Mouse (Mus musculus): ENCODE measurements around the gene Ppp1r16b. TPM values are rescaled to one million over a fixed set of nuclear protein-coding genes. Genes with fewer than 3 reads are reported as not detected.
A peak's percentile ranks its signal among the peaks of the same experiment; 100 is the strongest.

Gene Ppp1r16b
- polyA plus RNA-seq, 1 experiment from 2014 or later, result 4.4 TPM

- Histone ChIP-seq H3K27me3 (ENCODE audit: low read depth, poor library complexity, severe bottlenecking) (no peaks in the 10 kb centered on the region), H3K36me3 (peaks cover 47% of the 10 kb centered on the region), H3K9me3 (replicated peaks) (no peaks in the 10 kb centered on the region), H3K27ac (no peak overlapping the region), H3K4me3 (0 out of 2 replicates have a peak overlapping the region, but pooled peaks have one; percentile 85), H3K4me1 (peaks cover 57% of the 10 kb centered on the region)
- WGBS, result 48% methylated on average over 11 of the region's 11 CpGs
- DNase-seq (ENCODE audit: low spot score), result no peak
These were observed 106.0 kb downstream of the Ppp1r16b start for GRCm38 (mm10) chr2:158771066-158771763.

DNA sequence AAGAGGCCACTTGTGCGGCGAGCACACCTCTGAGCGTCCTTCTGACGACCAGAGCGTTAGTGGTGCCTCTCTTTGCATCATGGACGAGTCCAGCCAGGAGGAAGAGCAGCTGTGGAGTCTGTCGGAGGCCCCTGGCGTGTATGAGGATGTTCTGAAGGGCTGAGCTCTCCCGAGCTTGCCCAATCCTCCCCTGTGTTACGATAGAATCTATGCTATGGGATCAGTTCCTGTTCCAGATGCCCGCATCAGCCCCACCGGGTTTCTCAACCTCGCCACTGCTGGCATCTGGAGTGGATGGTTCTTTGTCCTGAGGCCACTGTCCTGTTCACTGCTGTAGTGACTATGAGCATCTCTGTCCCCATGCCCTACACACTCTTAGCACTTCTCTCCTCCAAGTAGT is 107.6 kb downstream of the Ppp1r16b start:
- peaks cover 69% of the 10 kb centered on the region for H3K4me1 ChIP-seq
- no peak for DNase-seq (ENCODE audit: low spot score)
- H3K9me3 ChIP-seq (replicated peaks), result no peaks in the 10 kb centered on the region
- WGBS, result 91% methylated on average over 13 of the region's 13 CpGs
- no peak overlapping the region for H3K27ac ChIP-seq
- peaks cover 56% of the 10 kb centered on the region for H3K36me3 ChIP-seq
- H3K4me3 ChIP-seq, result no peak overlapping the region
- H3K27me3 ChIP-seq (ENCODE audit: low read depth, poor library complexity, severe bottlenecking), result no peaks in the 10 kb centered on the region

GRCm38 (mm10) chr2:158774886-158775285 is 109.7 kb downstream of the Ppp1r16b start:
- H3K4me3 ChIP-seq, result no peak overlapping the region
- H3K27me3 ChIP-seq (ENCODE audit: low read depth, poor library complexity, severe bottlenecking), result no peaks in the 10 kb centered on the region
- H3K36me3 ChIP-seq, result peaks cover 74% of the 10 kb centered on the region
- no peak overlapping the region for H3K27ac ChIP-seq
- WGBS, result 82% methylated on average over 8 of the region's 8 CpGs
- no peaks in the 10 kb centered on the region for H3K9me3 ChIP-seq (replicated peaks)
- no peak for DNase-seq (ENCODE audit: low spot score)
- peaks cover 59% of the 10 kb centered on the region for H3K4me1 ChIP-seq

- no peaks in the 10 kb centered on the region for H3K9me3 ChIP-seq (replicated peaks)
- no peaks in the 10 kb centered on the region for H3K27me3 ChIP-seq (ENCODE audit: low read depth, poor library complexity, severe bottlenecking)
- H3K36me3 ChIP-seq, result peaks cover 88% of the 10 kb centered on the region
- no peak overlapping the region for H3K4me3 ChIP-seq
- DNase-seq (ENCODE audit: low spot score), result no peak
- WGBS, result 93% methylated on average over 4 of the region's 4 CpGs
- H3K27ac ChIP-seq, result no peak overlapping the region
- peaks cover 42% of the 10 kb centered on the region for H3K4me1 ChIP-seq
These were observed 111.5 kb downstream of the Ppp1r16b start for GRCm38 (mm10) chr2:158776716-158777115.

DNA sequence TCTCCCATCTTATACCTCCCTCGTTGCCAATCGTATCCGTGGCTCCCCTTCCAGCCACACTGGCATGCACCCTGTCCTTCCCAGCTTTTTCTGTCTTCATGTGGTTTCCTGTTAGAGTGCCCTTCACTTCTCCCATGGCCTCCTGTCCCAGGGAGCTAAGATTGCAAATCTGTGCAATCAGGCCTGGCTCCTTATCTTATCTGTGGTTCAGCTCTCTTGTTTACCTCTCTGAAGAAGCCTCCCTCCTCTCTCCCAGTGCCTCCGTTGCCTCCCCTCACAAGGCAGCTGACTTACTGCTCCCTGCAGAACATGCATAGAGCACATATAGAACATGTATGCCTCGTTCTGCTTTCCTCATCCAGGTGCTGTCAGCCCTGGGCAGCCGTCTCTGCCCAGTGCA is 112.3 kb downstream of the Ppp1r16b start:
- Histone ChIP-seq H3K36me3 (peaks cover 86% of the 10 kb centered on the region), H3K9me3 (replicated peaks) (no peaks in the 10 kb centered on the region), H3K27ac (no peak overlapping the region), H3K27me3 (ENCODE audit: low read depth, poor library complexity, severe bottlenecking) (no peaks in the 10 kb centered on the region), H3K4me3 (no peak overlapping the region), H3K4me1 (peaks cover 34% of the 10 kb centered on the region)
- DNase-seq (ENCODE audit: low spot score), result no peak
- WGBS, result 69% methylated on average over 6 of the region's 6 CpGs

DNA sequence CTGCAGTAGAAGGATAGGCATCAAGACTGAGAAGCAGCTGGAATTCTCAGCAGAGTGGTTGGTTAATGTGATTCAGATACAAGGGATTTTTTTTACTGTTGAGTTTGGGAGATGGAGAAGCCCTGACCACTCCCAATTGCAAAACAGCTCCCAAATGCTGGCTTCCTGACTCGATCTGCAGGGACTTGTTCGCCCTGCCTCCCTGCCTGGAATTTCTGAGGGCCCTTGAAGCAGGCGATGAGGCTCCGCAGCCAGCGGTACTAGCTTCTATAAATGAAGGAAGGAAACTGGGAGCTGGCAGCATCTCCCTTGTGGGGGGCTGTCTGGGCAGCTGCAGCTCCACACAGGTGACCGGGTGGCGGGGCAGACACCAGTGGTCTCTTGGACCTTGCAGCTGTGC is 113.2 kb downstream of the Ppp1r16b start:
- Histone ChIP-seq H3K4me1 (peaks cover 31% of the 10 kb centered on the region), H3K36me3 (peaks cover 86% of the 10 kb centered on the region), H3K9me3 (replicated peaks) (no peaks in the 10 kb centered on the region), H3K27me3 (ENCODE audit: low read depth, poor library complexity, severe bottlenecking) (no peaks in the 10 kb centered on the region), H3K27ac (no peak overlapping the region), H3K4me3 (no peak overlapping the region)
- WGBS, result 76% methylated on average over 7 of the region's 7 CpGs
- DNase-seq (ENCODE audit: low spot score), result no peak

DNA sequence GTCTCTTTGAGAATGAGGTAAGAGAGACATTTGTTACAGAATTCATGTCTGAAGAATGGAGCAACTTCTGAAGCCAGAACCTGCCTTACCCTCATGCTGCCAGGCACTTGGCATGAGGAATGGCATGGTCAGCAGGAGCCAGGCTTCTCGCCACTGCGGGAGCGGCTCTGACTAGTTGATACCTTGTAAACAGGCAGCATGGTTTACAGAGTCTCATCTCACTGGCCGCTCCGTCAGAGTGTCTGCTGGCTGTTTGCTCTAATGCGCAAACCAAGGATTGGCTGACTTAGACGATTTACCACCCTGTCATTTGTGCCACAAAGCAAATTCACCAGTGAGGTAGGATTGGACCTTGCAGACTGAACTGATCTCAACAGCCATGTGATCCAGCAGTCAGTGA is 115.9 kb downstream of the Ppp1r16b start:
- no peak for DNase-seq (ENCODE audit: low spot score)
- H3K4me1 ChIP-seq, result peaks cover 18% of the 10 kb centered on the region
- H3K27me3 ChIP-seq (ENCODE audit: low read depth, poor library complexity, severe bottlenecking), result no peaks in the 10 kb centered on the region
- no peak overlapping the region for H3K27ac ChIP-seq
- no peak overlapping the region for H3K4me3 ChIP-seq
- 93% methylated on average over 7 of the region's 7 CpGs for WGBS
- peaks cover 90% of the 10 kb centered on the region for H3K36me3 ChIP-seq
- no peaks in the 10 kb centered on the region for H3K9me3 ChIP-seq (replicated peaks)

DNA sequence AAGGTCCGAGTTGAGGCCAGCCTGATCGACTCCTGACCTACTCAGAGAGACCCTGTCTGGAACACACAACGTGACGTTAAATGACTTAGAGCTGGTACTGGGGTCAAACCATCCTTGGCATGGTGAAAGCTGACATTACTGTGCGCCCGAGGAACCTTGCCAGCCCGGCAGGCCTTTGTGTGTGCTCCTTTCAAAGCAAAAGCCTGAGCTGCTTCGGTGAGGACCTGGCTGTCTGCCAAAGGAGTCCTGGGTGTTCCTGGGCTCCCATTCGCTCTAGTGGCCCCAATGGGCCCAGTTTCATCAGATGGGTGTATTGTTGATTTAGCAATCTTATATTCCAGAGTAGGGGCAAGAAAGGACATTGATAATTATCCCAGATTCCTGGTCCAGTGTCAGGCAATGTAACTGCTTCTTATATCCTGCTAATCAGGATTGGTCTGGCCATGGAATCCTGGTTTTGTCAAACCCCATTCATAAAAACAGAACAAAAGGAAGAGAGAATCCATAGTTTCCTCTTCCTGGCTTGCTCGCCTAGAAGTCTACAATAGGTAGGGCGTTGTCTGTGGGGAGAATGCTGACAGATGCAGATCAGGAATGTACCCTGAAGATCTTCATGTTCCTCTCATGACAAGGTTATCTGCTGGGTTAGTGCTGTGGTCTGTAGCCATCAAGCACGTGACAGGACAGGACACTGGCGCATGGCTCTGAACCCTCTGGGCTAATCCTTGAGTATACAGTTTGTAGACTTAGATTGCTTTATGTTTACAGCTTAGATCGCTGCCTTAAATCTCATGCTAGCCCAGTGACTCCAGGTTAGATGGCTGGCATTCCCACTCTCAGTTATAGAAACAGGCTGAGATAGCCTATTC is 122.0 kb downstream of the Ppp1r16b start:
- no peaks in the 10 kb centered on the region for H3K4me1 ChIP-seq
- H3K27me3 ChIP-seq (ENCODE audit: low read depth, poor library complexity, severe bottlenecking), result no peaks in the 10 kb centered on the region
- H3K36me3 ChIP-seq, result peaks cover 48% of the 10 kb centered on the region
- no peak overlapping the region for H3K27ac ChIP-seq
- H3K4me3 ChIP-seq, result no peak overlapping the region
- no peak for DNase-seq (ENCODE audit: low spot score)
- WGBS, result 94% methylated on average over 14 of the region's 14 CpGs
- no peaks in the 10 kb centered on the region for H3K9me3 ChIP-seq (replicated peaks)

DNA sequence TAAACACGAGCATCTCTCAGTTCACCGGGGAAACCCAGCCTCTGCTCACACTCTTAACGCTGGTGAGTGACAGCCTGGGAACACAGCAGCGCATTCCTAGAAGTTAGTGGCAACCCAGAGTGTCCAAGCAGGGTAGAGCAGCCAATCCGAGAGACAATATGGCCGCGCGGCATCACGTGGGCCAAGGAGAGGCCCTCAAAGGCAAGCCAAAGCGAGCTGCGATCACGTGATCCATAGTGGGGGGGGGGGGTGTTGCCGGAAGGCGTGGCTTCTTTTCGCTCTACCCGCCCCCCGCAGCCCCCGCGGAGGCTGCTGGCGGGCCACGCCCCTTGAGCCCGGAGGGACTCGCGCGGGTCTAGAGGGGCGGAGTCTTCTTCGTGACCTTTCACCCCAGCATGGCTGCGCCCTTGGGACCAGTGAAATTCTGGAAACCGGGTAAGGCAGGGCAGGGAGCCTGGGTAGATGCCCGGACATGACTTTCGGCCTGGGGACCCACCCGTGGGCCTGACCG is 129.4 kb downstream of the Ppp1r16b start, which contains the start of gene Dhx35:
Gene Dhx35 (plus strand): TSS at position 314 of the 511 bp plus-strand sequence.
- WGBS, result 0% methylated on average over 33 of the region's 33 CpGs
- Histone ChIP-seq H3K9me3 (replicated peaks) (no peaks in the 10 kb centered on the region), H3K4me1 (peaks cover 14% of the 10 kb centered on the region), H3K27me3 (ENCODE audit: low read depth, poor library complexity, severe bottlenecking) (no peaks in the 10 kb centered on the region), H3K36me3 (peaks cover 7% of the 10 kb centered on the region), H3K4me3 (peak within 1 kb of the TSS; percentile 88), H3K27ac (peak within 1 kb of the TSS; percentile 92)
- peak; percentile 99 for DNase-seq (ENCODE audit: low spot score)

- H3K27ac ChIP-seq, result peak overlapping the region; percentile 92
- peaks cover 12% of the 10 kb centered on the region for H3K36me3 ChIP-seq
- H3K9me3 ChIP-seq (replicated peaks), result no peaks in the 10 kb centered on the region
- H3K4me3 ChIP-seq, result peak overlapping the region; percentile 88
- DNase-seq (ENCODE audit: low spot score), result no peak
- no peaks in the 10 kb centered on the region for H3K27me3 ChIP-seq (ENCODE audit: low read depth, poor library complexity, severe bottlenecking)
- peaks cover 14% of the 10 kb centered on the region for H3K4me1 ChIP-seq
- 9% methylated on average over 15 of the region's 15 CpGs for WGBS
These were observed 129.8 kb downstream of the Ppp1r16b start for GRCm38 (mm10) chr2:158795043-158795442.

- Histone ChIP-seq H3K36me3 (peaks cover 20% of the 10 kb centered on the region), H3K9me3 (replicated peaks) (no peaks in the 10 kb centered on the region), H3K4me1 (peaks cover 14% of the 10 kb centered on the region), H3K4me3 (no peak overlapping the region), H3K27me3 (ENCODE audit: low read depth, poor library complexity, severe bottlenecking) (no peaks in the 10 kb centered on the region), H3K27ac (no peak overlapping the region)
- DNase-seq (ENCODE audit: low spot score), result no peak
- WGBS, result 92% methylated on average over 2 of the region's 2 CpGs
These were observed 130.7 kb downstream of the Ppp1r16b start for GRCm38 (mm10) chr2:158795875-158796274.

DNA sequence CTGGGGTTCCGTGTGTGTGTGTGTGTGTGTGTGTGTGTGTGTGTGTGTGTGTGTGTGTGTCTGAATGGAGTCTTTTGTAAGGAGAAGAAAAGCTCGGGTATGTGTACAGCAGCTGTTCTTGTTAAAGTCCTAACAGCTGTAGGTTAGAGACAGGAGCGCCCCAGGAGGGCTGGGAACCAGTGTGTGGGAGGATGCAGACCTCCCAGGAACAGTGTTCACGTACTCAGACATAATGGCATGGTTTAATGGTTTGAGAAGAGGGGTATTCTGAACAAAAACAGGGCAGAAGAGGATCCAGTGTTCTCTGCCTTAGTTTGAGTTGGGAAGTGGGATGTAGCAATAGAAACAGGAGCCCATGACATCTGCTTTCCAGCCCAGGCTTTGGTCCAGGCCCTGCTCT is 134.1 kb downstream of the Ppp1r16b start:
- no peaks in the 10 kb centered on the region for H3K27me3 ChIP-seq (ENCODE audit: low read depth, poor library complexity, severe bottlenecking)
- H3K4me1 ChIP-seq, result peaks cover 6% of the 10 kb centered on the region
- 81% methylated on average over 4 of the region's 4 CpGs for WGBS
- DNase-seq (ENCODE audit: low spot score), result no peak
- peaks cover 51% of the 10 kb centered on the region for H3K36me3 ChIP-seq
- H3K9me3 ChIP-seq (replicated peaks), result no peaks in the 10 kb centered on the region
- no peak overlapping the region for H3K27ac ChIP-seq
- no peak overlapping the region for H3K4me3 ChIP-seq

GRCm38 (mm10) chr2:158800788-158801187 is 135.6 kb downstream of the Ppp1r16b start:
- Histone ChIP-seq H3K36me3 (peaks cover 62% of the 10 kb centered on the region), H3K4me1 (no peaks in the 10 kb centered on the region), H3K4me3 (no peak overlapping the region), H3K9me3 (replicated peaks) (no peaks in the 10 kb centered on the region), H3K27me3 (ENCODE audit: low read depth, poor library complexity, severe bottlenecking) (no peaks in the 10 kb centered on the region), H3K27ac (no peak overlapping the region)
- DNase-seq (ENCODE audit: low spot score), result no peak
- 98% methylated on average over 8 of the region's 8 CpGs for WGBS
